Mouse (Mus musculus): ENCODE data around the gene Ndufaf2. TPM values are rescaled to one million over a fixed set of nuclear protein-coding genes. Genes with fewer than 3 reads are reported as not detected.

The Ndufaf2 gene
- polyA plus RNA-seq, 1 experiment from 2014 or later = 103 TPM

- H3K4me3 ChIP-seq = no peak overlapping the region
- H3K36me3 ChIP-seq (replicated peaks) = peaks cover 9% of the 10 kb centered on the region
- 59% methylated on average over 2 of the region's 2 CpGs for WGBS
- no peak for DNase-seq (ENCODE audit: extremely low spot score, low spot score)
- H3K27ac ChIP-seq = no peak overlapping the region
- H3K4me1 ChIP-seq = no peaks in the 10 kb centered on the region
- H3K27me3 ChIP-seq (ENCODE audit: poor library complexity, severe bottlenecking) = no peaks in the 10 kb centered on the region
- H3K9me3 ChIP-seq = no peaks in the 10 kb centered on the region
Observed at GRCm38 (mm10) chr13:108100700-108101099, 57.7 kb downstream of the Ndufaf2 start.

DNA sequence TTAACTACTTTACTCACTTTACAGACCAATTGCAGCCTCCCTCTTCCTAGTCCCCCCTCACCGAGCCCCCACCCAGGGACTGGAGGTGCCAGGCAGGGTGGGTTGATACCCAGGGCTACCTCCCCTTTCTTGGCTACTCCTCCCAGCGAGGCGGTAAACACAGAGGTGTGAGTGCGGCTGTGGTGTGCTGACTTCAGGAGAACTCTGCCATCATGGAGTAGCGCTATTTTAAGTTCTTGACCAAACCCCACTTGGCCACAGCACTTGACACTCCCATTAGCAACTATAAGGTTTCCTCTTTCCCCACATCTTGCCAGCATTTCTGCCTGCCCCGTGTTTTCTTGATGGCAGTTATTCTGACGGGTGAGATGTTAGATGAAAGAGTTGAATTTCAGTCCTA, 62.0 kb downstream of the Ndufaf2 start:
- DNase-seq (ENCODE audit: extremely low spot score, low spot score) = no peak
- H3K4me1 ChIP-seq = no peaks in the 10 kb centered on the region
- H3K36me3 ChIP-seq (replicated peaks) = peaks cover 9% of the 10 kb centered on the region
- no peak overlapping the region for H3K4me3 ChIP-seq
- no peak overlapping the region for H3K27ac ChIP-seq
- no peaks in the 10 kb centered on the region for H3K9me3 ChIP-seq
- H3K27me3 ChIP-seq (ENCODE audit: poor library complexity, severe bottlenecking) = no peaks in the 10 kb centered on the region
- WGBS = 90% methylated on average over 7 of the region's 7 CpGs

- Histone ChIP-seq H3K27ac (no peak overlapping the region), H3K9me3 (no peaks in the 10 kb centered on the region), H3K36me3 (replicated peaks) (peaks cover 9% of the 10 kb centered on the region), H3K4me3 (no peak overlapping the region), H3K4me1 (no peaks in the 10 kb centered on the region), H3K27me3 (ENCODE audit: poor library complexity, severe bottlenecking) (no peaks in the 10 kb centered on the region)
- DNase-seq (ENCODE audit: extremely low spot score, low spot score) = no peak
- WGBS = 87% methylated on average over 7 of the region's 7 CpGs
Observed at GRCm38 (mm10) chr13:108095617-108096016, 62.8 kb downstream of the Ndufaf2 start.

DNA sequence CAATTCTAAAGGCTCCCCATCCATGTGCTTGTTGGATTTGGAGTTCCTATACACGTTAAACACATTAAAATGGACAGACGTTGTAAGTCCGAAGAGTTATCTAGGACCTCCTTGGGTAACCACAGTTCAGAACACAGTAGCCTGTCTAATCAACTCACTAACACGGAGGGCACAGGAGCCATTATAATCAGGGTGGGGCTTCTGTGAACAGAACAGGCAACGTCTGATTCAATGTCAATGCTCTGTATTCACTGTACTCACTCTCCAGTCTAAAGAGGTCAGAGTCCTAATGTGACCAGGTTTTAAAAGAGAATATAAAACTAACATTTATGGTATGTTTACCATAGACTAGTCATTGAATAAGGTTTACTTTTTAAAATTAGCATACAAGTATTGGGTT, 63.7 kb downstream of the Ndufaf2 start:
- H3K9me3 ChIP-seq = no peaks in the 10 kb centered on the region
- H3K36me3 ChIP-seq (replicated peaks) = peaks cover 7% of the 10 kb centered on the region
- H3K4me1 ChIP-seq = no peaks in the 10 kb centered on the region
- no peak overlapping the region for H3K4me3 ChIP-seq
- DNase-seq (ENCODE audit: extremely low spot score, low spot score) = no peak
- H3K27ac ChIP-seq = no peak overlapping the region
- WGBS = 96% methylated on average over 5 of the region's 5 CpGs
- H3K27me3 ChIP-seq (ENCODE audit: poor library complexity, severe bottlenecking) = no peaks in the 10 kb centered on the region

DNA sequence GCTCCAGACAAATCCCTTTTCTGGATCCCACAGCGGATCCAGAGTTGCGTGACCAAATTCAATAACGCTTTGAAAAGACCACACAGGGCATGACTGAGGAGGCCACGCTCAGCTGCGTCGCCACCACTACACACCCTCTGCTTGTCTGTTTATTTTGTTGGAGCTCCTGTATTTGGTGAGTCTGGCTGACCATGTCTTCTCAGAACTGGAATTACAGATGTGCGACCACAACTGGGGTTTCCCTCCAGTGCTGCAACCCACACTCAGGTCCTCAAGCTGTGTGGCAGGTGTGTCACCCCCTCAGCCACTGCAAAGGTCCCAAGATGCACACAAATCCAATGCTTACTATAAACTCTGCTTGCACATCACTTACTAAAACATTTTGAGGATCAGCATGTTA, 66.1 kb downstream of the Ndufaf2 start:
- WGBS = 92% methylated on average over 7 of the region's 7 CpGs
- Histone ChIP-seq H3K4me3 (no peak overlapping the region), H3K36me3 (replicated peaks) (no peaks in the 10 kb centered on the region; the same call in 1 of the 2 replicates), H3K4me1 (peaks cover 5% of the 10 kb centered on the region; the same call in 1 of the 2 replicates), H3K27ac (no peak overlapping the region), H3K9me3 (no peaks in the 10 kb centered on the region), H3K27me3 (ENCODE audit: poor library complexity, severe bottlenecking) (no peaks in the 10 kb centered on the region)
- no peak for DNase-seq (ENCODE audit: extremely low spot score, low spot score)

GRCm38 (mm10) chr13:108086724-108087123, 71.7 kb downstream of the Ndufaf2 start:
- Histone ChIP-seq H3K36me3 (replicated peaks) (peaks cover 2% of the 10 kb centered on the region; the same call in 1 of the 2 replicates), H3K27ac (no peak overlapping the region), H3K4me1 (peaks cover 5% of the 10 kb centered on the region; the same call in 1 of the 2 replicates), H3K9me3 (no peaks in the 10 kb centered on the region), H3K4me3 (no peak overlapping the region), H3K27me3 (ENCODE audit: poor library complexity, severe bottlenecking) (no peaks in the 10 kb centered on the region)
- 78% methylated on average over 4 of the region's 4 CpGs for WGBS
- no peak for DNase-seq (ENCODE audit: extremely low spot score, low spot score)

- Histone ChIP-seq H3K9me3 (no peaks in the 10 kb centered on the region), H3K27me3 (ENCODE audit: poor library complexity, severe bottlenecking) (no peaks in the 10 kb centered on the region), H3K4me3 (no peak overlapping the region), H3K27ac (no peak overlapping the region), H3K36me3 (replicated peaks) (peaks cover 2% of the 10 kb centered on the region; the same call in 1 of the 2 replicates), H3K4me1 (peaks cover 5% of the 10 kb centered on the region; the same call in 1 of the 2 replicates)
- no peak for DNase-seq (ENCODE audit: extremely low spot score, low spot score)
- 90% methylated on average over 5 of the region's 5 CpGs for WGBS
Observed at GRCm38 (mm10) chr13:108086036-108086435, 72.4 kb downstream of the Ndufaf2 start.

DNA sequence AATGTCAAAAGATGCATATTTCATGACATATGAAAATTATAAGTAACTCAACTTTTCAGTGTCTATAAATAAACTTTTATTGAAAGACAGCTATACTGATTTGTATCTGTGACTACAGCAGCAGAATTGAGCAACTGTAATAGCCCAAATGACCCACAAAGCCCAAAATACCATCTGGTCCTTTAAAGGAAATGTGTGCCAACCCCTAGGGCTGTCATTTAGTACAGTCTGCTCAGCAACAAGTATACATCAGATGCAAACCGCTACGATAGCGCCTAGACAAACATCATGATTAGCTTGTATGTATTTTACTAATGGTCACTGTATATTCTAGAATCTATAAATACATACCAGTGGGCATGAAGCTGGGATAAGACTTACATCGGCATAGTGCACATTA, 74.3 kb downstream of the Ndufaf2 start:
- 98% methylated on average over 4 of the region's 4 CpGs for WGBS
- no peak for DNase-seq (ENCODE audit: extremely low spot score, low spot score)
- Histone ChIP-seq H3K4me1 (peaks cover 5% of the 10 kb centered on the region; the same call in 1 of the 2 replicates), H3K27me3 (ENCODE audit: poor library complexity, severe bottlenecking) (no peaks in the 10 kb centered on the region), H3K4me3 (no peak overlapping the region), H3K9me3 (no peaks in the 10 kb centered on the region), H3K36me3 (replicated peaks) (peaks cover 6% of the 10 kb centered on the region; the same call in 1 of the 2 replicates), H3K27ac (no peak overlapping the region)

GRCm38 (mm10) chr13:108077901-108078300, 80.5 kb downstream of the Ndufaf2 start:
- DNase-seq (ENCODE audit: extremely low spot score, low spot score) = no peak
- WGBS = 89% methylated on average over 4 of the region's 4 CpGs
- Histone ChIP-seq H3K36me3 (replicated peaks) (0 out of 2 replicates have a peak, but pooled peaks cover 4% of the 10 kb centered on the region), H3K27ac (no peak overlapping the region), H3K4me1 (no peaks in the 10 kb centered on the region), H3K9me3 (no peaks in the 10 kb centered on the region), H3K27me3 (ENCODE audit: poor library complexity, severe bottlenecking) (no peaks in the 10 kb centered on the region), H3K4me3 (no peak overlapping the region)

DNA sequence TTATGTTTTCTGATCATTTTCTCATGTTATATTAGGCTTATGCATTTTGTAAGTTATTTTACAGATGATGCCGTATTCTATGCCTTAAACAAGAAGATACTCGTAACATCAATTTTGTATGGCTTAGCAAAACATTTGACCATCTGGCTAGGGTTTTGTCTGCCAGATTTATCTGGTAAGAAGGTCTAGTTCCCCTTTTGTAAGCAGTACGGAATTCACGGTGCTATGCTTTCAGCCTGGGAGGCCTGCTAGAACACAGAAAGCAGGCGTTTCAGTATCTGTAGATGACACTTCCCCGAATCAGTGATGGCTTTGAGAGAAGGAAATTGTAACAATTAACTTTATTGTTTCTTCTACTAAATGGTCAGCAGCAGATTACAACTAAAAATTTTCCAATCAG, 80.9 kb downstream of the Ndufaf2 start:
- Histone ChIP-seq H3K9me3 (no peaks in the 10 kb centered on the region), H3K36me3 (replicated peaks) (0 out of 2 replicates have a peak, but pooled peaks cover 4% of the 10 kb centered on the region), H3K27me3 (ENCODE audit: poor library complexity, severe bottlenecking) (no peaks in the 10 kb centered on the region), H3K4me1 (no peaks in the 10 kb centered on the region), H3K27ac (no peak overlapping the region), H3K4me3 (no peak overlapping the region)
- DNase-seq (ENCODE audit: extremely low spot score, low spot score) = no peak
- 89% methylated on average over 6 of the region's 6 CpGs for WGBS

- Histone ChIP-seq H3K4me1 (no peaks in the 10 kb centered on the region), H3K4me3 (no peak overlapping the region), H3K36me3 (replicated peaks) (no peaks in the 10 kb centered on the region), H3K27me3 (ENCODE audit: poor library complexity, severe bottlenecking) (no peaks in the 10 kb centered on the region), H3K9me3 (no peaks in the 10 kb centered on the region), H3K27ac (no peak overlapping the region)
- DNase-seq (ENCODE audit: extremely low spot score, low spot score) = no peak
- WGBS = 94% methylated on average over 10 of the region's 10 CpGs
Observed at GRCm38 (mm10) chr13:108070171-108070570, 88.3 kb downstream of the Ndufaf2 start.

GRCm38 (mm10) chr13:108069151-108069550, 89.3 kb downstream of the Ndufaf2 start:
- peaks cover 4% of the 10 kb centered on the region for H3K4me1 ChIP-seq
- H3K9me3 ChIP-seq = no peaks in the 10 kb centered on the region
- 81% methylated on average over 4 of the region's 4 CpGs for WGBS
- no peaks in the 10 kb centered on the region for H3K27me3 ChIP-seq (ENCODE audit: poor library complexity, severe bottlenecking)
- H3K27ac ChIP-seq = no peak overlapping the region
- no peak for DNase-seq (ENCODE audit: extremely low spot score, low spot score)
- H3K4me3 ChIP-seq = no peak overlapping the region
- no peaks in the 10 kb centered on the region for H3K36me3 ChIP-seq (replicated peaks)

DNA sequence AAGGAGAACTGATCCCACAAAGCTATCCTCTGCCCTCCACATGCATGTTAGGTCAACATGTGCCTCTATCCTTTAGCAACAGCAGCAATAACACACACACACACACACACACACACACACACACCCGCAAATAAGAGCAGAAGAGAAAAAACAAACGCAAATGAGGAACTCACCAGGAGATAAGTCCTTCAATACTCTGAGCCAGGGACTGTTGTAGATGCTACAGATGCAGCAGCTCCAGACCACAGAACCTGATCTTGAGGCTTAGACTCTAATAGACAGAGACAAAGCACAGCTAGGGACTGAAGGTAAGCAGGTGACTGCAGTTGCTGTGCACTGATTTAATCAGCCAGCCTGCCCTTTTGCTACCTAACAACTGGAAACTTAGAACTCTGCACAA, 92.4 kb downstream of the Ndufaf2 start:
- H3K27ac ChIP-seq = no peak overlapping the region
- WGBS = 87% methylated on average over 2 of the region's 2 CpGs
- no peaks in the 10 kb centered on the region for H3K36me3 ChIP-seq (replicated peaks)
- H3K27me3 ChIP-seq (ENCODE audit: poor library complexity, severe bottlenecking) = peaks cover 26% of the 10 kb centered on the region
- H3K9me3 ChIP-seq = no peaks in the 10 kb centered on the region
- peaks cover 29% of the 10 kb centered on the region for H3K4me1 ChIP-seq
- H3K4me3 ChIP-seq = no peak overlapping the region
- no peak for DNase-seq (ENCODE audit: extremely low spot score, low spot score)

- H3K4me1 ChIP-seq = peaks cover 41% of the 10 kb centered on the region
- WGBS = 52% methylated on average over 6 of the region's 6 CpGs
- no peak overlapping the region for H3K4me3 ChIP-seq
- no peak overlapping the region for H3K27ac ChIP-seq
- H3K36me3 ChIP-seq (replicated peaks) = no peaks in the 10 kb centered on the region
- DNase-seq (ENCODE audit: extremely low spot score, low spot score) = no peak
- peaks cover 26% of the 10 kb centered on the region for H3K27me3 ChIP-seq (ENCODE audit: poor library complexity, severe bottlenecking)
- H3K9me3 ChIP-seq = no peaks in the 10 kb centered on the region
Observed at GRCm38 (mm10) chr13:108064331-108064730, 94.1 kb downstream of the Ndufaf2 start.

Data from forebrain, embryonic 10.5 days (tissue).